11 mouse cellular contexts compared by ENCODE assay signal in the genomic region with DNA sequence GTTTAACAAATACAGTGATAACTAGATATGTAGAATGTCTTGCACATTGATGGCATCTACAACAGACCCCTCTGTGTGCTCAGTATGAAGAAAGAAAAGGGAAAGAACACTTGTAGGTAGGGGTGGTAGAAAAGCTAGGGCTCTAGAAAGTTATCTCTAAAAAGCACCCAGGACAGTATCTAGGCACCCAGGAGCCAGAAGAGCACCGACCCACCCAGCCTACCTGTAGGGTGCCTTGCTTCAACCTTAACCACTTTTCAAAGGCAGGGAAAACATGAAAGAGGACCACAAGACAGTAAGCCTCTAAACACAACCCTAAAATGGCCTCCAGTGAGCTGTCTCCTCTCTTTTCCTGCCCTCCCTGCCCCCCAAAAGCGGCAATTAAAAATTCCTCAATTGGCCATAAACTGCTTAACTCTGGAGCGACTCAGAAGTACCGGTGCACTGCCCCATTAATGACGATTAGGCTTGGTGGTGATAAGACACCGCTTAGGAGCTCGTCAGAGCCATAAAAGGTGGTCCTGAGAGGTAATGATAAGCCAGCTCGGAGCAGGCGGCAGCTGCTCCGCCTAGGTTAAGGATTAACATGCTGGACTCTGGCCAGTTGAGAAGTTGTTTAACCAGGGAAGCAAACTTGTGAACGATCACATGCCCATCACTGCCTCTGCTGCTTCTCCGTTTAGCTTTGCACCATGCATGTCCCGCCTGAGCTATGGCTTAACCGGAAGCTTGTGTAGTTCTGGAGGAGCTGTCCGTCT.
DNase-seq lines count a peak whose midpoint lies in the region; ATAC-seq lines count a peak whose summit lies in the region.
"Had no signal": no experiment of that assay in that cellular context is flagged by ENCODE, and none has a peak within 500 bp of the region (broad histone marks: within the 10 kb centered on the region; RNA-seq: fewer than 3 reads in every experiment).

No protein-coding gene starts in this region.

- H3K36me3 ChIP-seq in lung, embryonic 15.5 days, result no peaks in the 10 kb centered on the region
- H3K36me3 ChIP-seq in intestine, embryonic 15.5 days, result no peaks in the 10 kb centered on the region
- H3K36me3 ChIP-seq in stomach, embryonic 16.5 days (ENCODE audit: control insufficient read depth, insufficient read depth, low read length), result no peaks in the 10 kb centered on the region

- H3K27me3 ChIP-seq in lung, embryonic 15.5 days, result no peaks in the 10 kb centered on the region
- no peaks in the 10 kb centered on the region for H3K27me3 ChIP-seq in intestine, embryonic 15.5 days (replicated peaks)
- no peaks in the 10 kb centered on the region for H3K27me3 ChIP-seq in stomach, embryonic 16.5 days (ENCODE audit: control insufficient read depth, insufficient read depth, low read length)
- H3K27me3 ChIP-seq: CH12.LX had no signal

- H3K4me3 ChIP-seq in lung, embryonic 15.5 days, result no peak overlapping the region
- no peak overlapping the region for H3K4me3 ChIP-seq in intestine, embryonic 15.5 days (replicated peaks)
- H3K4me3 ChIP-seq in stomach, embryonic 16.5 days (replicated peaks; ENCODE audit: low read length), result peak overlapping the region; percentile 9; the same call in 1 of the 2 replicates

- 32% methylated on average over 15 of the region's 15 CpGs for WGBS in lung, embryonic 15.5 days
- 20% methylated on average over 15 of the region's 15 CpGs for WGBS in intestine, embryonic 15.5 days
- WGBS in stomach, embryonic 16.5 days, result 25% methylated on average over 15 of the region's 15 CpGs

- H3K27ac ChIP-seq in lung, embryonic 15.5 days, result no peak overlapping the region
- peak overlapping the region; percentile 65 for H3K27ac ChIP-seq in intestine, embryonic 15.5 days
- H3K27ac ChIP-seq in stomach, embryonic 16.5 days (ENCODE audit: low read length), result peak overlapping the region; percentile 86

- ATAC-seq in lung, embryonic 15.5 days (ENCODE audit: borderline replicate concordance, extremely low read depth, low FRiP score, low TSS enrichment), result 0 out of 2 replicates have a peak, but pooled peaks have one; percentile 21
- ATAC-seq in intestine, embryonic 15.5 days, result peak; percentile 93
- ATAC-seq in stomach, embryonic 16.5 days (ENCODE audit: insufficient read depth, low FRiP score), result peak; percentile 77
- ATAC-seq in inflammation-experienced regulatory T-cells, adult 6 months, result no peak

- no peak overlapping the region for H3K9ac ChIP-seq in lung, embryonic 15.5 days
- H3K9ac ChIP-seq in intestine, embryonic 15.5 days, result no peak overlapping the region
- 0 out of 2 replicates have a peak overlapping the region, but pooled peaks have one; percentile 20 for H3K9ac ChIP-seq in stomach, embryonic 16.5 days (ENCODE audit: low read length)

- peaks cover 91% of the 10 kb centered on the region for H3K4me1 ChIP-seq in lung, embryonic 15.5 days
- peaks cover 54% of the 10 kb centered on the region for H3K4me1 ChIP-seq in intestine, embryonic 15.5 days (replicated peaks)
- H3K4me1 ChIP-seq in stomach, embryonic 16.5 days (ENCODE audit: control insufficient read depth, insufficient read depth, low read length), result peaks cover 61% of the 10 kb centered on the region

- DNase-seq in lung, postnatal 14 days, result no peak
- DNase-seq in liver, result peak; percentile 69
- no peak for DNase-seq in thymus, adult 18-20 months
- no peak for DNase-seq in right cerebral cortex, postnatal 10 days (ENCODE audit: low spot score in 2 of 2)
- DNase-seq: adrenal gland, adult 2 months; layer of hippocampus, postnatal 36 days had no signal

- no peaks in the 10 kb centered on the region for H3K9me3 ChIP-seq in lung, embryonic 15.5 days
- H3K9me3 ChIP-seq in intestine, embryonic 15.5 days, result no peaks in the 10 kb centered on the region
- H3K9me3 ChIP-seq in stomach, embryonic 16.5 days (replicated peaks; ENCODE audit: control insufficient read depth, low read length), result no peaks in the 10 kb centered on the region

- H3K4me2 ChIP-seq in lung, embryonic 15.5 days, result peak overlapping the region; percentile 24
- peak overlapping the region; percentile 22 for H3K4me2 ChIP-seq in intestine, embryonic 15.5 days (replicated peaks)
- H3K4me2 ChIP-seq in stomach, embryonic 16.5 days (ENCODE audit: low read depth, low read length), result peak overlapping the region; percentile 43
